Mouse (Mus musculus): ENCODE measurements around the gene Chd2.

The Chd2 gene

DNA sequence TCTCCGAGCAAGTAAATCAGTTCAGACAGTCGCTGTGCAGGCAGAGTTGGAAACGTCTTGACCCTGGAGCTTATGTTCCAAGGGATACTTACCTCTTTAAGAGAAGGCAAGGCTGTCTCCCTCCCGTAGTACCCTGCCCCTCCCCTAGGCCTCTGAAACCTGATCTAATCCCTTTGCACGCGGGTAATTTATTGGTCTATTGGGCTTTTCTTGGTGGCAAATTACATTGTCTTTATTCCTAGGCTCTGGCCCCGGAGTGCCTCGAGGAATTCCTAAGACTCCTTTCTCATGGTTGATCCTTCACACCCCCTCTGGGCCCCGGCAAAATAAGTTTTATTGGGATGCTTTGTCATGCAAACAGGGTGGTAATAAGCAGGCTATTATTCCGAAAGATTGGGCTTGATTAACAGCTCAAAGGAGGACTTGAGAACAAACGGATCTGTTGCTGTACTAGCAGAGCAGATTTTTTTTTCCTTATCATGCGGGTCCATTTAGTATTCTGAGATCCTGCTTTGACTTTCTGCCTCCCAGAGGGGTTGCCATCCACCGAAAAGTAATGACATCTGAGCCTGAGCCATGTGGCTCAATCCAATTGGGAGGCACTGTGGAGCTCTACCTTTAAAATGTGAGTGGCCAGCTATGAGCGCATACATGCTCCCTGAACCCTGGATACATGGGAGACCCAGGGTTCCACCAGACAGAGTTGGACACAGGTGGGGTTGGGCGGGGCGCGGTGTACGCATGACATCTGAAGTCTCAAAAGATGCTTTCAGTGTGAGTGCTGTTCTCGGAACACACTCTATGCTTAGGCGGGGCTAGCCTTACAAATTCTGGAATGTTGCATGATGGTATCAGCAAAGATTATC is 141.3 kb downstream of the Chd2 start:
- DNase-seq = no peak

DNA sequence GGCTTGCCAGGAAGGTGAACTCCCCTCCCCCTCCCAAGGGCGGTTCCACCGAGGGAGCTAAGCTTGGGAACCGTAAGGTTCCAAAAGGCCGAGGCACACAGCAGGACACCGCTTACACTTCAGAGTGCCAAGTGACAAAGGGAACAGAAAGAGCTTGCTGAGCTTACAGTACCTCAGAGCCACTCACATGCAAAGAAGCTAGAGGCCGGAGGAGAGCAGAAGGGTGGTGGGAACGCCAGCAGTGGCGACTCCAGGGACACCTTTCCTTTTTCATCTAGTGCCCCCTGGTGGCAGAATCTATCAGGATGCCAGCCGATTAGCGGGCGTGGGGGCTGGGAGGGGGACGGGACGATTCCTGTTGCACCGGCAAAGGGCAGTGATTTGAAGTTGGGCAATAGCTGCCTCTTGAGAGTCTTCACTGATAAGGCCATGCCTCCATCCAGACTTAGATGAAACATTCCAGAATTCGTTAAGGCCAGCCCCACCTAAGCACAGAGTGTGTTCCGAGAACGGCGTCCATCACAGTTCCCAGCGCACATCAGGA is 142.1 kb downstream of the Chd2 start:
- peak; percentile 42 for DNase-seq

DNA sequence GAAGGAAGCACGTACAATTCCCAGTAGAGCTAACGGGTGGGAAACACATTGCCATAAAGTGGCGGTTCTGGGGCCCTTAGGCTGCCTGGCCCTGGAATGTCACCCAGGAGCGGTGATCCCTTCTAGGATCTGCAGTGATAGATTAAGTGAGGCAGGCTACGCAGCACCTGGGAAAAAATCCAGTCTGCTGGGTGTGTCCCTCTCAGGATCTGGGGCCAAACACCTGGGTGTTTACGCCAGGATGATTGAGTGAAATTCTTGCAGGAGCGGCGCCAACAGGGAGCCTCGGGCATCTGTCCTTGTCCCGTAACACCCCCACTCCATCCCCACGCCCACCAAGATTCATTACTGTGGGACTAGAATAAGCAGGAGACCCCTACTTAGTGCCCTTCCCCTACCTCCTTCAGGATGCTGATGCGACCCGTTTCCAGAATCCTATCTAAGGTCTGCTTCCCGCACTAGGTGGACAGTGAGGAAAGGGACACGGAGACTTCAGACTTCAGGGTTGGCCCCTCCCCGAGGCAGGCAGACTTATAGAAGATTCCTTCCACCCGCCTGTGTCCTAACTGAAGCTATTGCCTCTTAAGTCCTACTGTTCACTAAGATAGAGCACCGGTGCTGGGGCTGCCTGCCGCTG is 142.7 kb downstream of the Chd2 start:
- DNase-seq = no peak

DNA sequence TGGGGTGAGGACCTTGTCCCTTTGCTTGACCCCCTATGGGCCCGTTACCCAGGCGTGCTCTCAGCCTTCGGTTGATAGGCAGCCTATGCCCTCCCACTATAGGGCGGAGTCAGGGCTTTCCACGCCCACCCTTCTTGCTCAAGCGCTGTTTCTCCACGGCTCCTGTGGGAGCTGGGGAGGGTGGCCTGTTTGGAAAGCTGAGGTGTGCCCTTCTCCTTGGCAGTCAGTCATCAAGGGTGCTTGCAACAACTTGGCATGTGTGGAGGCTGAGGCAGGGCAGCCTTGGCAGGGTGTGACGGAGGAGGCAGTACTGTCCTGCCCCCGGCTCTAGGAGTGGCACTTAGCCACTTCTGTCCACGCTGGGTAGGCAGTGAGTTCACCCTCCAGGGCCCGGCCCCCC is 143.3 kb downstream of the Chd2 start:
- peak; percentile 11 for DNase-seq

DNA sequence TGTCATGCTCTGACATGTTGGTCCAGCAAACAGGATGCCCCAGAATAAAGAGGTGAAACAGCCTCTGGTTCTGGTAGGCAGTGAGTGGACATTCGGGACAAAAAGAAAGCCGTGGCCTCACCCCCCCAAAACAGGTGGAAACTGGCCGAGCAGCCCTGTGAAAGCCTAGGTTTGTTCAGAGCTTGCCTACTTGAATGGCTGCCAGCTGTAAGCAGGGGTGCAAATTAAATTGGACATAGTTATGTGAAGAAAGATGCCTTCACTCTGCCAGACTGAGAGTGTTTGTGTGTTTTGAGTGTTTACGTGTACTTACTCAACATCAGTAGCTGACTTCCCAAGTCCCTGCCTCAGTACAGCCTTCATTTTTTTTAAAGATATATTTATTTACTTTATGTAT is 147.6 kb downstream of the Chd2 start:
- DNase-seq = no peak

DNA sequence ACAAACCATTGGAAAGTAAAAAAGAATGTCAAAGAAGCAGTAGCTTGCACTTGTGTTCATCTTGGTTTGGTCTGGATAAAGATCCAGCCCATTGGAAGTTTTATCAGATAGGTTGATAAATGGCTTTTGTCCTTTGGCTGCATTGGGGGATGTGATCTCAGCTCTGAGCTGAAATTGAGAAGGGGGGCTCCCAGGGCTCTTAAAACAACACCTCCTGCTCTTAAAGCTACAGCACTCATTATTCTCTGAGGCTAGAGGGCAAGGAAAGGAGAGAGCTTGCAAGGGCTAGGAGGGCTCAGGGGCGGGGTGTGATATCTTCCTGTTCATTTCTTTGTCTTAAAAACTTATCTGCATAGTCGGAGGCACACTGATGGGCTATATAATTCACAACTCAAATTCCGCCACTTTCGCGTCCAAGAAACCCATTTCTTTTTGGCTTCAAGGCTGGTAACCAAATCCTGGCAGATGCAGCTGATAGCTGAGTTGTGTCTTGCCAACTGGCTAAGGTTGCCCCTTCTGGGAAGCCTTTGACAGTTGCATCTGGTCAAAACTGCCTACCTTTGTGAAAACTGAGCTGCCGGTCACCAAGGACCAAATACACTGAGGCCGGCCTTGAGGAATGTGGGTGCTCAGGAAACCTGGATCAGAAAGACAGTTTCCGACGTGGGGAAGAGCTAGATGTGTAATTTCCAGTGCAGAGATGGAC is 148.2 kb downstream of the Chd2 start:
- no peak for DNase-seq

DNA sequence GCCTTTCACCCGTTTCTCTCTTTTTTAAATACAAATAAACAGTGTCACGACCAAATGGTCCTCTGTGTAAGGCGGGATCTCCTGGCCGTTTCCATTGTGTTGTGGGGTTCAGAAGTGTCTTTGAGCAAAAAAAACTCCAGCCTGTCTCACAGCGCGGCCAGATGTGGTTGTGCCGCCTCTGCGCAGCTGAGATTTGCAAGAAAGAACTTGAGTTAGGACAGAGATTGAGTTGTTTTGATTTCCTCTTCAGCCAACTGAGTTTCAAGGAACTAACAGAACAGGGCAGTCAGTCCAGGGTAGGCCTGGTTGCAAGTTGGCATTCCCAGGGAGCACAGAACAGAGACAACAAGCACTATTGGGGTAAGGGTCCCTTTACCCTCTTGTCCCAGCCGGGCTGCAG is 149.3 kb downstream of the Chd2 start:
- DNase-seq = no peak

DNA sequence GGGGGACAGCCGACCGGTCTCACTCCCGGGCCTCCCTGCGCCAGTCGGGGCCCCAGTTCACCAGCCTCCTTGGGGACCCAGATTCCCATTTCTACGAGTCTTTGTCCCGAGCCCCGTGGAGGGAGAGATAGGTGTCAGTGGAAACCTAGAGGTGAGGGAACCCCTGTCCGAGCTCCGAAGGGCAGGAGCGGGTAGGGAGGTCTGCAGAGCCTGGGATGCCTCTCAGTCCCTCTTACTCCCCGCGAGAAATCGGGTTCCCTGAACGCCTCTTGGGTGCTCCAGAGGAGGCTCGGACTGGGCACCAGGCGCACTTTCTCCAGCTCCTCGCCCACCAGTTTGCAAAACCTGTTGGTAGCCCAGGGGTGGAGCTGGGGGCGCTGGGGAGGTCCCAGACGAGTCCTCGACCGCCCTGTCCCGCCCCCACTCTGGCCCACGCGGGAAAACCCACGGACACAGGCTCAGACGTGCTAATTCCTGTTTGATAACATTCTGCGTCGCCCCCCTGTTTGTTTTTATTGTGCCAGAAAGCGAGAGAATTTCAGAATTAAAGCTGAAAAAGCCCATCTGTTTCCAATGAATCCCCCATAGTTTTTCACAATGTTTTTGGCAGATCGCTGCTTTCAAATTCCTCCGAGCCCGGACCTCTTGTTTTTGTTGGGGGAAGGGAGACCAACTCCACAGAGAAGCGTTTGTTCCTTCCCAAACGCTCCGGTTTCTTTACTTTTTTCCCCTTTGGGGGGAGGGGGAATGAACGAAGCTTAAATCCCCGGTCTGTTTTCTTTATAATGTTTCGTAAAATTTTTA is 149.9 kb downstream of the Chd2 start:
- DNase-seq = no peak

DNA sequence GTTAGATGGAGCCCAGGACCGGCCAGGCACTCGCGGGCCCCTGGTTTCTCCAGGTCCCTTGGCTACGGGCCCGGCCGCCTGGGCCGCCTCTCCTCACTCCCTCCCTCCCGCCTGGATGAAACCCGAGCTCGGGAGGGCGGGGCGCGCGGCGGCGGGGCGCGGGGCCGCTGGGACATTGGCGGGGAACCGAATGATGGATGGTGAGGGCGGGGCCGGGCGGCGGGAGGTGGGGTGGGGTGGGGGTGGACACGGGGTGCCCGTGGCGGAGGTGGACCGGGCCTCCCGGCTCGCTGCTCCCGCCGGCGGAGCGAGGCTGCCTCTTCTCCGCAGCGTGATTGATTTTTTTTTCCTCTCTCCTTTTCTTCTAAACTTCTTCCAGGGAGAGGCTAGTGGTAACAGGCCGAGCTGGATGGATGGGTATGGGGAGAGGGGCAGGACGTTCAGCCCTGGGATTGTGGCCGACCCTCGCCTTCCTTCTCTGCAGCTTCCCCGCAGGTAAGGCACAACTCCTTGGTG is 150.6 kb downstream of the Chd2 start:
- no peak for DNase-seq

DNA sequence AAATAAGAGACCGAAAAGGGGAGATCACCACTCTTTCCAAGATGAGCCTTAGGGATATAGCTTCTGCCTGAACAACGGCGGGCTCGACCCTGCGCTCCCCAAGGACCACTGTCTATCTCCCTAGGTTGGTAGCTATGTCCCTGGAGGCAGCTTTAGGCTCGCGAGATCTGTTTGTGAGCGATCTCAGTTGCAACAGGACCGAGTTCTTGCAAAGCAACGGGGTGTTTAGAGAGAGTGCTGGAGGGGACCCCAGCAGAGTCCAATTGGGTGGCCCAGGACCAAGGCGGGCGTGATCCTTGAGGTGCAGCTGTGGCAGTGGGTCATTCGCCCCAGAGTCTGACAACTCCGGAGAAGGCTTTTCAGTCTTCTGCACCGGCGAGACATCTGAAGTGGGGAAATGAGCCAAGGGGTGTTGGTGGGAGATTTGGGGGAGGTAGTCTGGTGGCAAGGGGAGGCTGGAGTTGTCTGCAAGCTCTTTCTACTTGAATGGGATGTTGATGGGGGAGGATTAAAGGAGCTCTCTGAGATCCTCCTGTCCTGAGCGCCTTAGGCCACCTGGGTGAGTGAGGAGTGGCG is 151.1 kb downstream of the Chd2 start:
- no peak for DNase-seq

DNA sequence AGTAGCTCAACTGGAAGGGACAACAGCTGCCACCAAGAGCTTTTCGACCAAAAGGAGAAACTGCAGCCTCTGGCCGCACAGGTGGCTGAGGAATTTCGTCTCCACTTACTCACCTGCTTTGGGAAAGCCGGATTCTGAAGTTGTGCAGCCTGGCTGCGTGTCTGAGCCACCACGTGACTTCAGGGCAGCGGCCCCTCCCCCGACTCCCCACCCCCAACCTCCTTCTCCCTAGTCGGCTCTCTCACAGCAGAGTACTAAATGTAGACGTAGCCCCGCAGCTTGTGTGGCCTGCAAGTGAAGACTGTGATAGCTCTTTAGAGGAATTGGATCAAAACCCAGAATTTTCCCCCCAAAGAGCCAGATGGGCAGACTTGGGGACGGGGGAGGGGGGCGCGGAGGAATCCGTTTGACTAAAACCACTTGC is 151.7 kb downstream of the Chd2 start:
- DNase-seq = no peak

DNA sequence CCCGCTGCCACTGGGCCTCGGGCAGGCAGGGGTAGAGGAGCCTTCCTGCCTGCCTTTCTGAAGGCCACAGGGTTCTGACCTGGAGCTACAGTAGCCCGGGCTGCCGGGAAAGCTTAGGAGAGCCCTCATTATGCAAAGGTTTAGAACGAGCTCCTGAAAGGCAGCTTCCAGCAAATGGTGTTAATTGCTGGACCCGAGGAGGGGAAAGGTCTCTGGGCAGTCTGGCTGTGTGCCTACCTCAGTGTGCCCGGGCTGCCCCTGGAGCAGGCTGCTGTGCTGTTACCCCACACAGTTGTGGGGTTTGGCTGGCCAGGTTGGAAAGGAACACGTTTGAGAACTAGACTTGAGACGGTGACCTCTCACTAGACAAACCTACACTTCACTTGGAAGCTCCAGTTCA is 152.2 kb downstream of the Chd2 start:
- no peak for DNase-seq

DNA sequence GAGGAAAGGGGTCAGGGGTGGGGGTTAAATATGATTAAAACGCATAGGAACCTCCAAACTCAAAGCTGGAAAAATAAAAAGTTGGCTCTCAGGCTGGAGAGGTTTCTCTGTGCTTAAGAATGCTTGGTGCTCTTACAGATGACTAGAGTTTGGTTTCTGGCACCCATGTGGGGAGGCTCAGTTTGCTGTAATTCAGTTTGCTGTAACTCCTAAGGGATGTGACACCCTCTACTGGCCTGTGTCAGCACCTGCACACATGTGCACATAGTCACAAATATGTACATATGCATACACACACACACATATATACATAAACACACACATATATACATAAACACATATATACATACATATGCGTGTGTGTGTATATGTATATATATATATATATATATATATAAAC is 152.8 kb downstream of the Chd2 start:
- DNase-seq = no peak

DNA sequence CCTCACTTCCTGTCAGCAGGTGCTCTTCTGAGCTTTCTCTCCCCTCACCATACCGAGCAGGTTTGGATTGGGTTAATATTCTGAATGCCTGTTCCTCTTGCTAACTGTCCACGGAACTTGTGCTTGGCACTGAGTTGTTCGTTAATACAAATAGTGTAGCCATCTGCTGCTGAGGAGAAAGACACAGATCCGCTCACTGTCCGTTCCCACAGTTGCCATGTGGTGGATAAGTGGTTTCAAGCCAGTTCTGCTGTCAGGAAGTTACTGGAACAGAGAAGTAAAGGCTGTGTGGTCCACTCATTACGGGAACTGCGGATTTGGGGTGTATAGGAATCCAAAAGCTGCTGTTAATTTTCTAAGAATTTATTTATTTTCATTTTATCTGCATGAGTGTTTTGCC is 158.8 kb downstream of the Chd2 start:
- no peak for DNase-seq

DNA sequence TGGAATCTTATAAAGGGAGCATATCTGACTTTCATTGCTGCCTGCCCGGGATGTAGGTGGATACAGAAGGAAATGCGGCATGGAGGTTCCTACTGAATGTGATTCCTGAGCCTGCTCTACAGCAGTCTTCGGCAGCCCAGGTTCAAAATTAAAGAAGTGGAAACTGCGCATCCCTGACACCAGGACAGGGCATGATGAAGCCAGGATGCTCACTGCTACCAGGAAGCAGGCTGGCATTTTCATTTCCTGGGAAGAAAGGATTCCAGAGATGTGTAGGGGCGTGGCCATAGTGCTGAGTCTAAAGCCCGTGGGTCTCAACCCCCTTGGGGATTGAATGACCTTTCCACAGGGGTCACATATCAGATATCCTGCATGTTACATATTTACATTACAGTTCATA is 163.6 kb downstream of the Chd2 start:
- DNase-seq = no peak

DNA sequence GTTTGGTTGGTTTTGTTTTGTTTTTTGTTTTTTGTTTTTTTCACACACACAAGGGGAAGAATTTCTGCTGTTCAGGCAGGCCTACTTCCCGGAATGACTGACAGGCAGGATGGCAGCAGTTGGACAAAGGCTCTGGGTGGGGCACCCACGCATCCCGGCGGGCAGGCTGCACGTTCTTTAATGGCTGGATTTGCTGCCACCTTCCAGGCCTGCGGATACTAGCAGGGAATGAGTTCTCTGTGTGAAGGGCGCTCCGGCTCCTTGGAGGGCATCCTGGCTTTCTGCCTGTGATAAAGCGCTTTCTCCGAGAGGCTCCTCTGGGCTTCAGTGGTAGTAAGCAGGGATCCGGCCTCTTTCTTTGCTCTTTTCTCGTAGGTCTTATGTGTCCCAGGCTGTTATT is 164.3 kb downstream of the Chd2 start:
- no peak for DNase-seq

All from thymus, postnatal 25 days (tissue).